Mouse (Mus musculus) erythroblast, embryonic 14.5 days (primary cell): ENCODE results near the gene Limd1. TPM values are rescaled to one million over a fixed set of nuclear protein-coding genes. Genes with fewer than 3 reads are reported as not detected.
A peak's percentile ranks its signal among the peaks of the same experiment; 100 is the strongest.

Source experiments
- H3K27me3 ChIP-seq: 2 replicates; pipeline ENCODE4 v1.6.1; 2012; ENCODE audit warnings: inconsistent platforms; ENCODE audit not compliant: control insufficient read depth
- H3K36me3 ChIP-seq: 2 replicates; pipeline ENCODE4 v1.6.1; 2012; ENCODE audit warnings: mild to moderate bottlenecking, inconsistent platforms; ENCODE audit not compliant: control insufficient read depth
- H3K4me1 ChIP-seq: 2 replicates; pipeline ENCODE4 v1.6.1; 2012; ENCODE audit warnings: inconsistent platforms; ENCODE audit not compliant: control insufficient read depth
- H3K4me3 ChIP-seq: replicated peaks from 2 replicates; pipeline ENCODE3; 2012; ENCODE audit warnings: moderate library complexity, mild to moderate bottlenecking, inconsistent platforms
- H3K9me3 ChIP-seq: 2 replicates; pipeline ENCODE4 v1.6.1; 2012; ENCODE audit warnings: low read length, inconsistent platforms, mixed read lengths; ENCODE audit not compliant: control insufficient read depth
- GATA1 ChIP-seq: IDR thresholded peaks from 2 replicates; pipeline ENCODE4 v1.6.1; 2012; ENCODE audit warnings: low read length, inconsistent platforms, mixed read lengths
- TAL1 ChIP-seq: IDR thresholded peaks from 3 replicates; pipeline ENCODE4 v1.6.1; 2012; ENCODE audit warnings: low read length, inconsistent platforms, mixed read lengths
- polyA plus RNA-seq: library from polyadenylated mRNA; stranded (reverse); fragments of >175 nt; gene quantifications from 2 replicates; pipeline ENCODE4 v1.2.3, GENCODE M21; 2012

Limd1 gene
- polyA plus RNA-seq, 1 experiment, result 1.1 TPM

DNA sequence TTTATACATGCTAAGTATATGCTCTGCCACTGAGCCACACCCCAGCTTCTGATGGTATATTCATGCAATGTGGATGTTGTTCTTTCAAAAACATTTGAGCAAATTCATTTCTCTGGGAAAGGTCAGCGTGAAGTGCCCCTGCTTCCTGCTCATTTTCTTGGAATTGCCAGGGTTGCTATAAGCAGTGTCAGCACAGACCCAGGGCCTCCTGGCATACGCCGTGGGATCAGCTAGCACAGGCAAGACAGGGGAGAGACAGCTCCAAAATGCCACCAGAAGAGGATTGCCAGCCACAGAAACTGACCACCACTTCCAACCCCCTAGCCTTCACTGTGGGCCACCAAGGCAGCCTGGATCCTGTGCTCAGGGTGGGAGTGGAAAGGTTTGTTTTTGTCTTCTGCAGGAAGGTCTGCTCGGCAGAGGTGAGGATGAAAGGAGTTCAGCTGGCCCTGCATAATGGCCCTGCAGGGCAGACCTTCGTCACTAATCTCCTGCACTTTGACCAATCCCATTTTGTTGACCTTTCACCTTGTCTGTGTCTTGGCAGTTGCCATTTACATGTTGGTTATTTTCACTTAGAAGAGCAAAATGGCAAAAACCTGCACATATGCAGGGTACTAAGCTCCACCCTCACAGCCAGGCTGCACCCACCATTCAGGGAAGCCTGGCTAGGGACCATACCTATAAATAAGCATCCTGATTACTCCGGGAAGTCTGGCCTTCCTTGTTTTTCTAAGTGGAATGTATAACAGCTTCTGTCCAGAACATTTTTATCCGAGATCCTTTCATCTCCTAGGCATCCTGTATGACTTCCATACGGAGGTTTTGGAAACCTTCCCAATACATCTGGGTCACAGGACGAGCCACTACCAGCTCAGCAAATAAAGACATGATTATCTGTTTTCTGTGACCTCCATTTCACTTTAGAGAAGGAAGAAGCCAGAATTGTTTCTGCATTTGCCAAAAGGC is 21.6 kb upstream of the Limd1 start:
- H3K9me3 ChIP-seq, result no peaks in the 10 kb centered on the region
- no peaks in the 10 kb centered on the region for H3K27me3 ChIP-seq
- TF ChIP-seq TAL1 (no peak), GATA1 (no peak)
- H3K4me3 ChIP-seq, result no peak overlapping the region
- no peaks in the 10 kb centered on the region for H3K4me1 ChIP-seq
- H3K36me3 ChIP-seq, result peaks cover 82% of the 10 kb centered on the region

DNA sequence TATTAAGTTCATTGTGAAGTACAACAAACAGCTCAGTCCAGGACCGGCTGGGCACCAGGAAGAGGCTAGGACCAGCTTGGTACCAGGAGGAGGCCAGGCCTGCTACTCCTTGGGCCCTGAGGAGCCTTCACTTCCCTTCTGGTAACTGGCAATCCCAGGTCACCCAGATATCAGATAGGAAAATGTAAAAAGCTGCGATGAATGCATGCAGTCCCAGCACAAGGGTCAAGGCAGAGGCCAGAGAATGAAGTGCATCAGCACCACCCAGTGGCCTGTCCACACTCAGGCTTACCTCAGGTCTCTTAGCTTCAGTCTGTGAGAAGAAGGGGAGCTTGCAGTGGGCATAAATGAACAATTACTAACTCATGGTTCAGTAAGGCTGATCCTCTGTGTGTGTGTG is 20.9 kb upstream of the Limd1 start:
- TF ChIP-seq TAL1 (no peak), GATA1 (no peak)
- peaks cover 80% of the 10 kb centered on the region for H3K36me3 ChIP-seq
- H3K4me3 ChIP-seq, result no peak overlapping the region
- H3K4me1 ChIP-seq, result no peaks in the 10 kb centered on the region
- H3K9me3 ChIP-seq, result no peaks in the 10 kb centered on the region
- no peaks in the 10 kb centered on the region for H3K27me3 ChIP-seq

DNA sequence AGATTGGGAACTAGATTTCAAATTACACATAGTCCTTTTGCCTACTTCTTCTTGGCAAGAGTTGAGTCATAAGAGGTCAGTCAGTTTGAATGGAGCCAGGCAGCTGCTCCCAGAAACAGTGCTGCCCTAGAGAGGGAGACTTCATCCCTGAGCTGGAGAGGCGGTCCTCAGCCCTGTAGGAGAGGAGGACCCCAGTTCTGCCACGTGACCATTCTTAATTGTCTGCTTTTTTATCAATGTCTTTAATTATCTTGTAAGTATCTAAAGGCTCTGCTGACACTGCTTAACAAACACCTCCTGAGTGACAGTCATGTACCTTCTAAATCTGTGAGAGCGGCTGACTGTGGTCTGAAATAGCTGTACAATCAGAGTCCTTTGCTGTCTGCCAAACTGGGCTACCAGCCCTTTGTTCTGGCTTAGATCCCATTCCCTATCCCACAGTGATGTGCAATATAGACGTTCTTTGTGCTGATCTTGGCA is 11.3 kb upstream of the Limd1 start:
- Histone ChIP-seq H3K4me3 (no peak overlapping the region), H3K4me1 (peaks cover 39% of the 10 kb centered on the region), H3K27me3 (no peaks in the 10 kb centered on the region), H3K9me3 (no peaks in the 10 kb centered on the region), H3K36me3 (peaks cover 37% of the 10 kb centered on the region)
- TF ChIP-seq TAL1, result no peak
- no peak for TF ChIP-seq GATA1

GRCm38 (mm10) chr9:123468406-123469085 is 10.0 kb upstream of the Limd1 start:
- Histone ChIP-seq H3K36me3 (peaks cover 28% of the 10 kb centered on the region), H3K4me3 (no peak overlapping the region), H3K27me3 (no peaks in the 10 kb centered on the region), H3K4me1 (peaks cover 41% of the 10 kb centered on the region), H3K9me3 (no peaks in the 10 kb centered on the region)
- peak; percentile 38; the same call in 1 of the 2 replicates for TF ChIP-seq GATA1
- peak; percentile 56; the same call in 2 of the 3 replicates for TF ChIP-seq TAL1

DNA sequence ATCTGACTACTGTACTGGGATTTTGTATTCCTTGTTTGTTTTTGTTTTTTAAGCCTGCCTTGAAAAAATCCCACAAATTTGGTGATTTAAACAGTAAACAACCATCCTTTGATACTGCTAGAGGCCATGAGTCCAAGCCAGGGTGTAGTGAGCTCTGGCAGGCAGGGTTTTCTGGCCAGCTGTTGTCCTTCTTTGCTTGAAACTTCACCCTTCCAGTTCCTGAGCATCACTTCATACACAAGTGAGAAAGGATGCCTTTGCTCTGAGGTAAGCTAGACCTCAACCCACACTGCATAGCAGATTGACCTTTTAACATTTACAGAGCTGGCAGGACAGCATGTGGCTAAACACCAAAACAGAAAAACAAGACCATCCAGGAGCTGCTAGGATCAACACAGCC is 9.4 kb upstream of the Limd1 start:
- H3K27me3 ChIP-seq, result no peaks in the 10 kb centered on the region
- no peak for TF ChIP-seq GATA1
- no peak for TF ChIP-seq TAL1
- H3K36me3 ChIP-seq, result peaks cover 24% of the 10 kb centered on the region
- no peaks in the 10 kb centered on the region for H3K9me3 ChIP-seq
- peak overlapping the region; percentile 6 for H3K4me3 ChIP-seq
- peaks cover 41% of the 10 kb centered on the region for H3K4me1 ChIP-seq

- H3K9me3 ChIP-seq, result no peaks in the 10 kb centered on the region
Measured at GRCm38 (mm10) chr9:123473377-123473776, 5.1 kb upstream of the Limd1 start.

GRCm38 (mm10) chr9:123475569-123475968 is 2.9 kb upstream of the Limd1 start:
- Histone ChIP-seq H3K4me3 (no peak overlapping the region), H3K27me3 (no peaks in the 10 kb centered on the region), H3K36me3 (peaks cover 14% of the 10 kb centered on the region)

More at GRCm38 (mm10) chr9:123473377-123473776, 5.1 kb upstream of the Limd1 start:
- H3K4me3 ChIP-seq, result no peak overlapping the region
- peaks cover 31% of the 10 kb centered on the region for H3K4me1 ChIP-seq
- no peaks in the 10 kb centered on the region for H3K27me3 ChIP-seq
- no peak for TF ChIP-seq GATA1
- TF ChIP-seq TAL1, result no peak
- H3K36me3 ChIP-seq, result no peaks in the 10 kb centered on the region; the same call in 1 of the 2 replicates

DNA sequence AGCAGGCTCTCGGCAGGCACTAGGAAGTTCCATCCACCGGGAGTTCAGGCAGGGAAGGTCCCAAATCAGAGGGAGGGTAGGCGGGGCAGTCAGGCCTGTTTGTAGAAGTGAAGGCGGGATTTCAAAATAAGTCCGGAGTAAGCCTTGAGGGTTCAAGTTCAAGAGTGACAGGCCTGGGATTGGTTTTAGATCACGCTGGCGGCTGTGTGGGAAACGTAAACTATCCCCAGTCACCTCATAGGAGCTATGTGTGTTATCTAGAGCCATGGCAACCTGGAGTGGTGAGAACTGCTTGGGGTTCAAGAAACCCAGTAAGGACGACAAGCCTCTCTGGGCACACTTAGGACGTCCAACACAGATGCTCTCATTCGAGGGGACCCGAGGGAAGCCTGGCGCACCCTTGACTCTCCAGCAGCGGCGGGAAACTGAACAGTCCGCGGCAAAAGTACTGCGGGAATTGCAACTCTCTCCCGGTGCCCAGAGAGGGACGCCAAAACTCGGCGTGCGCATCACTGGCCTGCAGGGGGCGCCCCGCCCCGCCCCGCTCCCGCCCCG is 398 bp upstream of the Limd1 start:
- peak overlapping the region; percentile 85 for H3K4me3 ChIP-seq
- no peaks in the 10 kb centered on the region for H3K9me3 ChIP-seq
- H3K27me3 ChIP-seq, result no peaks in the 10 kb centered on the region
- peaks cover 39% of the 10 kb centered on the region for H3K36me3 ChIP-seq
- TF ChIP-seq GATA1, result no peak
- H3K4me1 ChIP-seq, result peaks cover 55% of the 10 kb centered on the region

More at GRCm38 (mm10) chr9:123475569-123475968, 2.9 kb upstream of the Limd1 start:
- no peaks in the 10 kb centered on the region for H3K9me3 ChIP-seq
- TF ChIP-seq TAL1 (no peak), GATA1 (no peak)
- H3K4me1 ChIP-seq, result peaks cover 33% of the 10 kb centered on the region
